Mouse (Mus musculus) layer of hippocampus, adult 11-12 months (tissue): Measurements from ENCODE around the gene Pcyt1b.

ENCODE experiments used
- DNase-seq: peaks from one replicate; pipeline ENCODE4 v3.0.0; 2022; ENCODE audit warnings: low spot score

Gene Pcyt1b

DNA sequence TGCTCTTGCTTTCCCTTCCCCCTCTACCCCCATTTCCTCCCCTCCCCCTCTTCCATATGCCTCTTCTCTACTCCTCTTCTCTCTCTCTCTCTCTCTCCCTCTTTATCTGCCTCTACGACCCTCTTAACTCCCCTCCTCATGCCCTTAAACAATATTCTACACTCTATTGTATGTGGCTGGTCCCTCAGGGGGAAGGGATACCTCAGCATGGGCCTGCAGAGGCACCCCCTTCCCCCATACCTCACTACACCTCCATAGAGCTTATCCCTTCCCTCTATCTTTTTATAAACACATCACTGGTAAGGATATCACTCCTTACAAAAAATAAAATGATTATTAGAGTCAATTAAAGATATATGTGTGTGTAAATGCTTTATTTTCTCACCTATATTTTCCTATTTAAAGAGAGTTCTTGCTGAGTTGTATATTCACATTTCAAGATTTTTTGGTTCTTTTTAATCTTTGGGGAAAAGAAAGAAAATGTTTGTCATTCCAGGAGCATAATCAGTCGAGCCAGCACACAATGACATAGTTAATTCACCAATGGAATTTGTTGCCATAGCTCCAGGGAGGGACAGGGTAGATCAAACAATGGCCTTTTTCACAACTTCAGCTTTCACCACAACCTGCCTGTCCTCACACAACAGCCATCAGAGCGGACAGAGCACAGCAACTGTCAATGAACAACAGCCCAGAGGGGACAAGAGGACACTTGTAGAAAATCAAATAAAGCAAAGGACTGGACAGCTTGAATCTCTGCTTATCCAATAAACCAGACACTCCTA, at the start of gene Pcyt1b:
Pcyt1b (plus strand) TSS at position 646 of the 785 bp plus-strand sequence.
- DNase-seq, result no peak

DNA sequence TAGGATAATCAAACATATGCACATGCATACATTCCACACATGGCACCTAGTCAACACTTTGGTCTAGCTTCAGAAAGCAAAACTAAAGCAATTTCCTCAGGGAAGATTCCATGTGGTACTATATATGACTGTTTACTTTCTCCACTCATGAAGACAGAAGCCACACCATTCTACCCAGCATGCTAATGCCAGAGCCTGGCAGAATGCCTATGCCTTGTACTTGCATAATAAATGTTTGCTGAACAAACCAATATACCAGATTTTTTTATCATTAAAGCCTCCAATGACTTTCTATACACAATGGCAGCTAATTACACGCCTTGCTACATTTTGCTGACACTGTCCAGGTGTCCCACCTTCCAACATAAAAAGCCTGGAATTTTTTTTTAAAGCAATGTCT, 24.4 kb upstream of the Pcyt1b start:
- DNase-seq, result no peak

DNA sequence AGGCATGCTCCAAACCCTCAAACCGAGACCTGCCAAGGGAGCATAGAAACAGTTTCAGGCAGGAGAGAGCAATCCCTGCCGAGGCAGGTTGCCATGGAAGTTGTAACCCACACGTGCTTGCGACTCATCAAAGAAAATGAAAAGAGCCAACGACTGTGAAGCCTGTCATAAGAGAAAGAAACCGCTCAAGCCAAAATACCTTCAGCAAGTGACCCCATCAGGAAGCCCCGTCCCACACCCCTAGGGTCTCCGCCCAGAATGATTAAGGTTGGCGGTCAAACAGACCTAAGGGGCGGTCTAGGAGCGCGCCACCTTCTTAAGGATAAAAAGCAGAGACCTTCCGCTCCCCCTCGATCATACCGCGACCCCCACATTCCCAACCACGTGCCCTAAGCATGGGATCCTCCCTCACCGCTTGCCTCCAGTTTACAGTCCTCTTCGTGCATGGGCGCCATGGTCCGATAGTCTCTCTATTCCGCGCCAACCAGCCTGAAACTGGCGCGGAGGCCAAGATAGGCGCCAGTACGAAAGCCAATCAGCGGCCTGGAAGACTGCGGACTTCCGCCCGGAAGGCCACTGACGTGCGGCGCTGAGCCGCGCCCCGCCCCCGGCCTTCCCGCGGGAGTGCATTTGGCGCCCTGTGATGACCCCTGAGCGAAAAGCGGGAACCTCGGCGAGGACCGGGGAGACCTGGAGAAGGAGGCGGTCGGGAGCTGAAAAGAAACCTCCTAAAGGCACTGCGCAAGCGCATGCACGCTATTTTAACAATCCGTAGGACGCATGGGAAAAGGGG, 22.8 kb upstream of the Pcyt1b start, which contains the start of gene Pola1:
Pola1 (minus strand) TSS at position 499 of the 793 bp plus-strand sequence.
- peak; percentile 71 for DNase-seq

DNA sequence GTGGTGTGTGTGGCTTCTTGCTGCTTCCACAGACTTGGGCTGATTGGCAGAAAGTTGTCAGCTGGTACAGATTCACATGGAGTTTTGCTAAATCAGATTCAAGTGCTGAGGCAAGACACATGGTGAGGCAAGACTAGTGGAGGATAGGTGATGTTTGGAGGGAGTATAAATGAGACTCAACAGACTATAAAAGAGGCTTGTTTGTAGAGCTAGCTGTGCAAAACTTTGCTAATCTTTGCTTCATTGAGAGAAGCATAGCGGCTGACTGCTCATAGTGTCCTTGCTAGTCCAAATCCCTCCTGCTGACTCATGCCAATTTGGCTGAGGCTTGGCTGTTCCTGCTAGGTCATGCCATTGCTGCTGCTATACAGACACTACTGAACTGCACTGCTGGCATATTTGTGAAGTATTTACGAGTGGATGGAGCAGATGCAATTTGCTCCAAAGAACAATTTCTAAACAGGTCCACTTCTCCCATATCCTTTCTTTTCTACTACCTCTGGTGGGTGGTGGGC, 19.7 kb upstream of the Pcyt1b start:
- no peak for DNase-seq

DNA sequence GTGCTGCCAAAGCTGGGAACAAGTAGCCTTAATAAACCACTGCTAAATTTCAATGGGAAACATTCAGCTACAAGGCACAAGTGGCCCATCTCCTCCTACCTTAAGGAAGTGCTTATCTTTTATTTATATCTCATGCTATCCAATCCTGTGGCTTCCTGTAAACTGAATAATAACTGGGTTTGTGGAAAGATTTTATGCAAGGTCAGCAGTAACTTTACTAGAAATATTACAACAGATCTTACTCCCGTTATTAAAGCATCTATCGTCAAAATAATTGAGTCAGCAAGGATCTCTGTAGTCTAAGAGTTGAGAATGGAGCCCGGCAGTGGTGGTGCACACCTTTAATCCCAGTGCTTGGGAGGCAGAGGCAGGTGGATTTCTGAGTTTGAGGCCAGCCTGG, 11.1 kb upstream of the Pcyt1b start:
- no peak for DNase-seq

DNA sequence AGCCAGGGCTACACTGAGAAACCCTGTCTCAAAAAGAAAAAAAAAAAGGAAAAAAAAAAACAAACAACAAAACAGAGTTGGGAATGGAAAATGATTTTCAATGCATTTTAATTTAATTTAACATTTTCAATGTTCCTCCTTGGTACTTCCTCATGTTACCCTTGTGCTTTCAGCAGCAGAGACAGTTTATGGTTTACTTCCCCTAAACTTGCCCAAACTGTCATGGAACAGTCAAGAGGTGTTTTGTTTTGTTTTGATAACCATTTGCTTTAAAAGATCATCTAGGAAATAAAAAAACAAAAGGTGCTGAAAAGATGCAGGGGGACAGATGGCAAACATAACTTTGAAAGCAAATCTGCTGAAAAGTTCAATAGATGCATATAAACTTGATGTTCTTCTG, 10.6 kb upstream of the Pcyt1b start:
- DNase-seq, result no peak

DNA sequence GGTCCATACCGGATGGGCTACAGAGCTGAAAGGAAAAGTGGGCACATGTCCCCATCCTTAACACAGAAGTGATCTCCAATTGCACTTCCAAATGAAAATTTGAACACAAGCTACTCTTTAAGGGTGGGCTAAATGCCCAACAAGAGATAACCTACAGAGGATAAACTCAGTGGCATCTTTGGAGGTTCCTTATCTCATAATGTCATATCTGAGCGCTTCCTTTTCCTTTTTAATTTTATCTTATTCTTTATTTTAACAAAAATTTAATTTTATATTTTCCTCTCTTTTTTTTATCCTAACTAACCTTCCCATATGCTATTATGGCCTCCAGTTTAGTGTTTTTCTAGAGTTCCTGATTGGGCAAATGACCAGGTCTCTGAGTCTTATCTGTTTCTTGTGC, 3.9 kb upstream of the Pcyt1b start:
- DNase-seq, result no peak

DNA sequence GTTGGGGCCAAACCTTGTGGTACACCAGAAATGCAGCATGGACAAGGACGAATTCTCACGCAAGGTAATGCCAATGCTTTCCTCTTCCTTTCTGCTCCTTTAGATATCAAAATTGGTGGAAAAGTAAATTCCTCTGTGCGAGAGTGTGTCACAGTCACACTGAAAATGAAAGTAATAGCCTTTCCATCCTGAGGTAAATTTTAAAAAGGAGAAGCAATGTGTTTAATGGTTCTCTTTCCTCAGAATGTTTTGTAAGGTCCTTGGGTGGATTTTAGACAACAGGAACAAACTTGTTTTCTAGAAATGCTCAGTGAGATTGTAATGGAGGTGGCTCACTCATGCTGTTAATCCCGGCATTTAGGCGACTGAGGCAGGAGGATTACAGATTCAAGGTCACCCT, 490 bp downstream of the Pcyt1b start:
- DNase-seq, result no peak

DNA sequence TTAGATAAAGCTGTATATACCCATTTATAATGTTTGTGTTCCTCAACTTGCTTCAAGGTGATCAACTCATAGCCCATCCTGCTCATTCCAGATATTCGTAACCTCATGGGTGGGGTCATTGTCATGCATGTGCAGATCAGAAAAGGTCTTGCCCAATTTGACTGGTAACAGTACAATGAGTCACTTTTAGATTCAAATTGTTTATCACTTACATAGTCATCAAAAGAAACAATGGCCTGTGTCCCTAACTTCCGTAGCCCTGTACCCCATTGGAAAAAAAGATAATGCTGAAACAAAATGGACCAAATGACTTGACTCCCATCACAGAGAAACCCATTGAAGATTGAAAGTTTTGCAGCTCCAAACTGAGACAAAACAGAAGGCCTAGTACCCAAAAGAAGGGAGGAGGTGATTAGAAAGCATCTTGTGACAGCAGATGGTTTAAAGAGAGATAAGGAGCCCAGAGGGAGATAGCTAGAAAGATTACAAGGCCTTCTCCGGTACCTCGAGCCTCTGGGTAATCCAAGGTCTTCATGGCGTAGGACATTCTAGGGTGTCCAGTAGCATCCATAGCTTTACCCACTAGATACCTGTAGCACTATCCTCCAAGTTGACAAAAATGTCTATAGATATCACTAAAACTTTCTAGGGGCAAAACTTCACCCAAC, 9.4 kb downstream of the Pcyt1b start:
- DNase-seq, result no peak

DNA sequence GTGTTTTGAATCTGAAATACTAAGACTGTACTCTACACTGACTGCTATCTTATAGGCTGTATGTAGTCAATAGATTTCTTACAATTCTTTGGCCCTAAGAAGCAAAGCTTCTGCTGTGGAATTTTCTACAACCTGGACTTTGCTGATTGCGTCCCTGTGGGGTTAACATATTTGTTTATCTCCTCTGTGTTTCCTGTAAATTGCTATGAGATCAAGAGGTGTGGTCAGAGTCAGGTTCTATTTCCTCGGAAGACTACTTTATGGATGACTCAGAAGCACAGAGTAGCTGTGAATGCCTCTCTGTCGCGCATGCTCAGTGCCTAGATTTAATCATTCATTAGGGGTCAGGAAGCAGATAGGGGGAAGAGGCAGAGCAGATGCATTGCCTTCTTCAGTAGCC, 10.1 kb downstream of the Pcyt1b start:
- no peak for DNase-seq

DNA sequence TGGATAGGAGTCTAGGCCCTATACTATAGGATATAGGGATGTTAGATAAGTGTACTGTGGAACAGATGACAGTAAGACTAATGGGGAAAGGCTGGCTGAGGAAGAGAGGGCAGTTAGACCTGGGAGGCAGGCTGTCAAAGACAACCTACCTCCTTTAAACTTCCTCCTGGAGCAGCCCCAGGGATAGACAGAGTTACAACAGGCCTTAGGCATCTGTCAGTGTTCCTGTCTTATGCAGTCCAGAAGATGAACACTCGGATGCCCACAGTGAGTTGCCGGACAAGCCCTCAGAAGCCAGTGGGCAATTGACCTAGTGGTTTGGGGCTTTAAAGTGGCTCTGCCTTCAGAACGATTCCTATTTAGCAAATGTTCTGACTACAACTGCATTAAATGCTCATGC, 19.8 kb downstream of the Pcyt1b start:
- no peak for DNase-seq

DNA sequence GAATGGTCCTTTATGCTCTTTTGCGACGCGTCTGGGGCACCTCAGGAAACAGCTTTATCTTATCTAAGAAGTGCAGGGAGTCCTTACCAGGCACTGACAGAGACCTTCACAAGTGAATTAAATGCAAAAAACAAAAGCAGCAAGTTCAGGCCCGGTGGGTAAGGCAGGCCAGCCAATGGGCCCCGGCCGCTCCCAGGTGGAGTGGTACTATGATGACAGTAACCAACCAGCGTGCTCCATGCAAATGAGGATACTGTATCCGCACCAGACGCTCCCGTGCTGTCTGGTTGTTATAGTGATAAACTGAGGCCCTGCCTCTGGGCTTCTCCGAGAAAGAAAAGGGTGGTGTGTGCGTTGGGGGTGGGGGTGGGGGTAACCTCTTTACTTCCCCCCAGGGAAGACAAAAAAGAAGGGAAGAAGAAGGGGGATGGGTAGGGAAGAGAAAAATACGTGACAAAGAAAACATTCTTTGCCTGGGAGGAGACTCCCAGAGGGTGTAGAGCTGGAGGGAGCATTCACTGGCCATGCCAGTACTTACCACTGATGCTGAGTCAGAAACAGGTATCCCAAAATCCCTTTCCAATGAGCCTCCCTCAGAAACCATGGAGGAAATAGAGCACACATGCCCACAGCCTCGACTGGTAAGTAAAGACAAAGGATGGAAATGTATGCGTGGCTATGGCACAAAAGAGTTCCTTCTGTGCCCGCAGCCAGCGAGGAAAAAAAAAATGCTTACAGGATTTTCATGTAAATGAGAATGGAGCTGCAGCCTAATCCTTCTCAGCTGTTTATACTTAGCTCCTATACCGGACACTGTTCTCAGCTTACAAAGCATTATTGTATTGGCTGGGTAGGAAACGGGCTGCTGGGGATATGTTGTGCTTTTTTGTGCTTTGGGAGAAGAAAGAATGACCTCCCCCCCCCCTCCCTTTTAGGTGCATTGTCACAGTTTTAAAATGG, 20.5 kb downstream of the Pcyt1b start:
- DNase-seq, result peak; percentile 58

DNA sequence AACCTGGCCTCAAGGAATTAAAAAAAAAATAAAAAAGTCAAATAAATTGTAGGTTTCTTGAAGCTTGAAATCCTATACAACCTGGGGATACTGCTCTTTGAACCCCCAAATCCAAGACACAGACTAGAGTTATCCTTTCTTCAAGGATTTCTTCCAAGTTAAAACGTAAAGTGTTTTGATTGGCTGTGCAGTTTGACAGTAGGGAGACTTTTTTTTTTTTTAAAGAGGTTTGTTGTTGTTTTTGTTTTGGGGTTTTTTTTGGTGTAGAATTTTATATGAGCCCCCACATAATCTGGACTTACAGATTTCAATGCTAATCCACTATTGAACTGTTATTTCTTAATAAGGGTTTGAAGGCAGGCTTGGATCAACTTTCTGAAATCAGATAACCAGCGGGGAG, 21.6 kb downstream of the Pcyt1b start:
- no peak for DNase-seq

DNA sequence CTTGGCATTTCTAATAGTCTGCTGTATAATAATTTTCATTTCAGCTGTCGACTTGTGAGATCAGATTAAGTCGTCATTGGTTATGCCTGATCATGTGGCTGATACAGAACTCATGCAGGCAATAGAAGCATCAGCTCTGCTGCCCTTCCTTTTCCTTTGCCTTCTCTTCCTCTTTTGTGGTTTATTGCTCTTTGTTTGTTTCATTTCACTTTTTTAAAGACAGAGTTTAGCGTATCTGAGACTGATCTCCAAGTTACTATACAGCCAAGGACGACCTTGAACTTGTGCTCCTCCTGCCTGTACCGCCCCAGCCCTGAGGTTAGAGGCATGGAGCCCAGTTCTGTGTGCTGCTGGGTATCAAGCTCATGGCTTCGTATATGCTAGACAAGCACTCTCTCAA, 34.6 kb downstream of the Pcyt1b start:
- DNase-seq, result no peak

DNA sequence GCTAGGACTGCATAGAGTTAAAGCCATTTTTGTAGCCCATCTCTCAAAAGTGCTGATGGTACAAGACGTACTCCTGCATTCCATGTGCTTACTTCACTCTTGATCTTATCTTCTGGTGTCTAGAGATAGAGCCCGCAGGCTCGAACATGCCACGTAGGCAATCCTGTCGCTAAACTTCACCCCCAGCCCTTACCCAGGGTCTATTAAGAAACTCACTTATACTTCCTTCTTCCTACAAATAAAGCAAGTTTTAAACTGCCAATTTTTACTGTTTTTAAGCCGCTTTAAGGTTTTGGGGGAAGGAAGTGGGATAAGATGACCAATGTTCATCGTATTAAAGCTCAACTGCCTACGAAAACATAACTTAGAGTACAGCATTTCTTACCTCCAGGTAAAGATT, 36.0 kb downstream of the Pcyt1b start:
- no peak for DNase-seq

DNA sequence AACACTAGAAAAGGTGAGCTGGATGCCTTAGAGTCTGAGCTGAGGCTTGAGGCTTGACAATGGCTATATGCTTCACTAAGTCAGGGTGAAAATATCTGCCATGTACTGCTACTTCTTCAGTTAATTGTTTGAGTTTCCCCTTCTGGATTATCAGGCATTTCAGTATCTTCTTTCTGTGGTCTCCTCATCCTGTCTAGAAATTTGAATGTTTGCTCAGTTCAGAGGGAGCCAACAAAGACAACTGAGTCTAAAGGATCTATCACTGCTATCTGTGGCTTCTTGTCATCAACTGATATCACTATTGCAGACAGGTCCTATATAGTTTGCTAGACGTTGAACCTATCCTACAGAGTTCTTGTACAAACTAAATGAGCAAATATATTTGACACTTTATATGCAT, 42.9 kb downstream of the Pcyt1b start:
- DNase-seq, result no peak

DNA sequence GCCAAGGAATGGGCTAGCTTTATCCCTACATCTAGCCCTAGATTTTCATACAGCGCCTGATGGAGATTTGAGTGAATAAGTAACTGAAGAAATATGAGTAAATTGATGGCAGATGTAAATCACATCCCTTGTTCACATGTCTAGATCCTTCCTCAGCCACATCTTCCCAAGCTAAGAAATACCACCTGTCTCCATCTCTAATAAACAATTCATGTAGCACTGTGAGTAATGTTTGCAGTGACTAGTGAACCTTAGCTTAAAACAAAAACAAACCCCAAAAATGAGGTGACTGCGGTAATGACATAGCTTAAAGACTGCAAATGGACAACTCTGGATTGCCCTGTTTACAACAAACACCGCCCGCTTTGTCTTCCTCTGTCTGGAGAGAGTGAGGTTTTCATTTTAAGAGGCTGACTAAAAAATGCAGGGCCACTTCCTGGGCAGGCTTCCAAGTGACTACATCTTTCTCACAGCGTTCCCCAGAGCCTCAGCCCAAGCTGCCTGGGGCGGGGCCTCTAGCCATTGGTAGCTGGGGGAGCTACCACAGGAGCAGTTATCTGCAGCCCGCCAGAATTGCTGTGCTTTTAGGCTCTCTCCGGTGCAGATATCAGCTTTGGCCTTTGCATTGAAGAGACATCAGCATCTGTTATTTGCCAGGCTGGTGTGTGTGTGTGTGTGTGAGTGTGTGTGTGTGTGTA, 46.0 kb downstream of the Pcyt1b start:
- peak; percentile 49 for DNase-seq

DNA sequence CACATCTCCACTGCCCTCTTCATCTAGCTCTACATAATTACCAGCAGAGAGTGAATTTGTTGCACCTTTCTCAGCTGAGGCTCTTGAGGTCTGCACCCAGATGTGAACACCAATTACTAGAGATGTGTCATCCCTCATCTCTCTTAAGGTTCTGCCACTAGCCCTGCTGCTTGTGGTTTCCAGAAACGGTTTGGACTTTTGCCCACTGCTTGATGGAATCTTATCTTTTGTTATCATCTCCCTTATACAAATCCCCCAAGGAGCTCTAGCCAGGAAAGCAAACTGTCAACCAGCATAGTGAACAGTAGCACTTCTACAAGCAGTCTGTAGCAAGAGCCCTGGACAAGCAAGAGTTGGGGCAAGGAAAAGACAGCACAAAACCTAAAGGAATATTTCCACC, 57.9 kb downstream of the Pcyt1b start:
- no peak for DNase-seq

DNA sequence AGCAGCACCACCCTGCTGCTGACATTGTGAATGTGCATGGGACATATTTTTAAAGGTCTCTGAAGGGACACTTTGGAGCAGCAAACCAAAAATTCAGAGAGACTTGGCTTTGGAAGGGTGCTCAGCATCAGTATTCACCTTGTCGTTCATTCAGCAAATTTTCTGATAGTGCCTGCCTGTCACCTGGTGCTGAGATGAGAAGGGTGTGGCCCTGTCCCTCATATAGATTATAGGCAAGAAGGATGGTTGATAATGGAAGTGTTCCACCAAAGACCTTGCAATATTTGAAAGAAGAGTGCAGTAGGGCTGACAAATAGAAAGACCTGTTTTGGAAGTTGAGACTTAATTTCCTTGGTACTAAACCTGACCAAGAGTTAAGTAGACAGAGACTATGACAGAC, 74.9 kb downstream of the Pcyt1b start:
- no peak for DNase-seq

DNA sequence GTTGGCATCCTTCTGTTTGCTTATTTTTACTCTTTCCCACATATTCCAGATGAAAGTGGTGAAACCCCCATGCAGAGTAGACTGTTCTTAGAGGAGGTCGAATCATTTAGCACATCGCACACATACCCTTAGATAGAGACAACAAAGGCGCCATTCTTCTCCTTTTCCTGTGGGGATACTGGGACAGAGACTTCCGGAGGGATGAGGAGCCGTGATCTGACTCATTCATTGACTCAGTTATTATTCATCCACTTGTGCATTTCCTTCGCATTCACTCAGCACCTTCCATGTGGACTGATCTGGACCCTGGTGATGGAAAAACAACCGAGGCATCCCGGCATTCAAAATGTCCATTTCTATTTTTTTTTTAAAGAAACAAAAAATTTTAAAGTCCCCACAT, 76.2 kb downstream of the Pcyt1b start:
- DNase-seq, result no peak

DNA sequence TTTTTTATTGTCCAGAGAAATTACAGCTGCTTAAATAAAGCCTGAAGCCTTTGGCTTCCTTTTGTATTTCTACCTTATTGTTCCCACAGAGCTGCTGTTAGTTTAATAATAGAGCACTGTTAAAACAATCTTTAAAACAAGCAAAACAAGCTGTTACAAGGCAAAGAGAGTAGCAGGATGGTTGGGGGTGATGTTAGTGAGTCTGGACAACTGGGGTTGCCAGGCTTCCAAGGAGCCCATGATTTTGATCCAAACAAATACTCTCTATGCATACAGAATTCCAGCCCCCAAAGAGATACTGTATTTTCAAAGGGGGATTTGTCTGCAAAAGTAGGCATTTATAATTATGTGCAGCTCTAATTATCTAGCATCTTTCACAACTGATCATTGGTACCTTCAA, 77.7 kb downstream of the Pcyt1b start:
- no peak for DNase-seq
